Mouse (Mus musculus) right cerebral cortex, adult 2 months (tissue): ENCODE measurements at regions not wholly inside any gene's neighbourhood (a gene's known extent, or its start where the extent isn't known, plus 50 kb on each side); places are given as distances from the start of the nearest gene placed in this dataset.

Experiments used
- DNase-seq, 2 experiments: peaks; one replicate each; pipeline ENCODE4 v3.0.0; 2021 to 2022; ENCODE audit warnings: low spot score in 2 of 2

DNA sequence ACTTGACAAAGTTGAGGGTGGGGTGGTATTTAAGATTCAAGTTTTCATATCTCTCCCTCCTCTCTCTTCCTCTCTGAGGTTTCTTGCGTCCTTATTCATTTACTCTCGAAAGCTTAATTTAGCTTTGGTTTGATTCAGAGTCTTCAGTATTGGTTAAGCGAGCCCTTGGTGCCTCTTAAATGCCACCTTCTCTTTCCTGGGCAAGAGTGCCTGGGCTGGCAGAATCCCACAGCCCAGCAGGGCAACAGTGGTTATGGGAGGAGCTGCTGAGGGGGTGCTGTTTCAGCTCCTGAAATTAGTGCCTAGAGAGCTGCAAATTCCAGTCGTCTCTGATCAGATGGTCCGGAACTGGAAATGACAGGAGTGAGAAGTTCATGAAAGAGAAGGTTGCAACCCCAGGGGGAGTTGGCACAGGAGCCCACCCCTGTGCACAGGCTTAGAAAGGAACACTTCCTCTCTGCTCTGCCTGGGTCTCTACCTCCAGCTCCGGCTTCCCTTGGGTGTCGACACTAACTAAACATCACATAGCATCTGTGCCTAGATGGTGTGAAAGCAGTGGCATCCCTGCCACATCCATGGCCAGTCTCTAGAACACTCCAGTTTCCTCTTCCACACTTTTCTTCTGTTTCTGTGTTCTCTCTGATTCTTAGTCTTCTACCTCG is 125.2 kb upstream of the Tent5a start:
- DNase-seq, result no peak

DNA sequence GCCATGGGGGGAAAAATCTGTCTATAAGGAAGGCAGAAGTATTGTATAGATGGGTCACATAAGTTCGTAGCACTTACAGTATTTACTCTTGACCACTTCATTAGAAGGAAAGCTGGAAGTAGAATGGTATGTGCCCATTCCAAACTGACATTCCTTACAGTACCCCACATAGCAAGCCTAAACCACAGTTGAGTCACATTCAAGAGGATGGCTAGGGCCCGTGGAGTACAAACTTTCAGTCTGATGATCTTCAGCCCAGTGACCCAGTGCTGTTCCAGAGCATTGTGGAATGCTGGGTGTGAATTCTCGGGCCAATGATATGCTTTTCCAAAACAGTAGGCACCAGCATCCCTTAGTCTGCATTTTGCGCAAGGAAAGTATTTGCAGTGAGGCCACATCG is 124.2 kb upstream of the Tent5a start:
- DNase-seq, result no peak

DNA sequence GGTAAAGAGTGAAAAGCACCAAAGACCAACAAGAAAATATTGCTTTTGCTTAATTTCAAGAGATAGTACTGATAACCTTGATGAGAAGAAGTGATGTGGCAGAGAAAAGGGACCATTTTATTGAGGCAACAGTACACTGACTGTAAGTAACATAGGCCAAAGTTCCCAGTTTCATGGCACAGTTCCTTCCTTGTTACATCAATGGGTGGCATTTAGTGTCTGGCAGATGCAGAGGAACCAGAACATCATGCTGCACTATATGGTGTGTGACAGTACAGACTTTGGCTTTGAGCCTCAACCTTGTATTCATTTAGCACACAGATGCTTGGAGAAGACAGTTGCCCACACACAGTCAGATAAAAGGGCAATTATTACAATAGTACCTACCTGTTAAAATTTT is 123.7 kb upstream of the Tent5a start:
- DNase-seq, result no peak

DNA sequence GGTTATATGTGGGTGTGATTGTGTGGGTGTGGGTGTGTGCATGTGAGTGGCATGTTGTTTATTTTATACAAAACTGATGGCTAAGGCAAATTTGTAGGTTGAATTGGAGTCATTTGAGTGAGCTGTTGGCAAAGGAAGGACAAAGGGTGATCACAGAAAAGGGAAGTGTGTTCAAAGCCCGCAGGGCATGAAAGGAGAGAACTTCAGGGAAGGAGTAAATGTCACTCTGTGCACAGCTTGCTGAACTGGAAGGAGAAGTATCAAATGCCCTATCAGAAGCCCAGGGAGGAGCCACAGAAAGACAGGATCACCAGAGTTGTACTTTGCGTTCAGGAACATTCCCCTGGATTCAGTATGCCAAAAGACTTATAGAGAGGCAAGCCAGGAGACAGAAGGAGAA is 122.3 kb upstream of the Tent5a start:
- no peak for DNase-seq

DNA sequence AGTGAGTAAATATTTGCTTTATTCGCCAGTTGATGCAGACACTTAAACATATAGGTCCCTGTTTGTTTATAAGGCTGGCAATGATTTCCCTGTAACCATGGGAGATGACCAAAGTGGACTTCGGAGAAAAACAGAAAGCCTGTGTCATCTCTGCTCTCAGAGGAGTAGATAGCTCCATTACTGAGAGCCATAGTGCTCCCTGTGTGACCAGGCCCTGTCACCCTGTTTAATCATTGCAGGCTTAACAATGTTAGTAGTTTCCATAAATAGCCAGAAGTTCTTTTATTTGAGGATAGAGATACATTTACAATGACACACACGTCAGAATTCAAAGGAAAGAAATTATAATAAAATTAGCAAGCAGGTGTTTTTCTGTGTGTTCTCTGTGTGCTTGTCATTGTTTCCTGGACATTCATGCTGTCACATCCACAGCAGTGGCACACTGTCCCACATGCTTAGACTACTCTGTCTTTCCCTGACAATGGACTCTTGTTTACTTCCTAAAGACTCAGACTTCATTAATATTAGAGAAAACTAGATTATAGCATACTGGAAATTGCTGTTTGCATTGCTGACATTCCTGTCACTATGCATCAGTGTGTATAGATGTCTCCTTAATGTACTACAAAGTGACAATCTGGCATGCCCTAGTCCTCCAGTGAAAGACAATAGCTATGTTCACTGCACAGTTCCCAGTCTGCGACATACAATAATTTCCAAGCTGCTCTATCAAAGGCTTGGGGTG is 115.8 kb upstream of the Tent5a start:
- DNase-seq, result no peak

DNA sequence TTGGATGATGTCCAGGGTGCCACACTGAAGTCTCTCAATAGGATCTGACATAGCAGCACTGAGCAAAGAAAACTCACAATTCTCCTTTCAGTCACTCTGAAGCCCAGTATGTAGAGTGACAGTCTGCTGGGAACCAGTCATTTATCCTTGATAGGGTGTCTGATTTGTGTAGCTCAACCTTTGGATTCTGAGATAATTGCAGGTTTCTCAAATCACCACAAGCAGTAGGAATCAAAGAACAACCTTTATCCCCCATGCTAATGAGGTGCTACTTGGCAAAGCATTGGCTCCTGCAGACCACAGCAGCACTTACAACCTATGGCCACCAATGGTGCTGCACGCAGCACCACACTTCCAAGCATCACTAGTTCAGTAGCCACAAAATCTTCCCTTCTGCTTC is 112.5 kb upstream of the Tent5a start:
- DNase-seq, result no peak

DNA sequence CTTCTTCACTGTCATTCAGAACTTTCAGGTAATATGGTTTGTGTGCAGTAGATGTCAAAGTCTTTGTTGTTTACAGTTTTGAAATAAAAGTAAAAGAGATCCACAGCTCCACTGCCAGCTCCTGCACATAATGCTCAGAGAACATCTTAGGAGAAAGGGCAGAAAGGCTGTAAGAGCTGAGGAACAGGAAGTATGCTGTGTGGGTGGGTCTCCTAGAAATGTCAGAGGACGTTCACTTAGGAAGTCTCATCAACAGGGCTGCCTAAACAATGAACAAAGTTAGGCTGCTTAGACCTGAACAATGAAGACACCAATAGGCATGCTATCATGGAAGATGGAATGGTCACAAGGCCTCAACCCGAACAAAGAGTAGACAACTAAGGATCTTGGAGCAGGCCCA is 105.1 kb upstream of the Tent5a start:
- no peak for DNase-seq

DNA sequence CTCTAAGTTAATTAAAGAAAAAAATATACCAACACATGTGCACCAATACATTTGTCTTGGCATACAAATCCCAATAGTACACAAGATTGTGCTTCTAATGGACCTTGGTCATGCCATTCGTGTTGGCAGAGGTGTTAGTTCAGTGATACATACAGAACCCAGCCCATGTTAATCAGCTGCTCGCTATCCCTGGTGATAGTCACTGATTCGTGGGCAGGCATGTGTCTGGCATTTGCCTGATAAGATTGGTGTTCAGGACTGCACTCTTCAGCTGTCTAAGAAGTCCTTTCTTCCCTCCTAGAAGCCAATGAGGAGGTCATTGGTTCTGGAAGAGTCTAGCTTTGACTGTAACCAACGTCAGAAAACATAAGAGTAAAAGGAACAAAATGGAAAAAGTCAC is 99.7 kb upstream of the Tent5a start:
- no peak for DNase-seq

DNA sequence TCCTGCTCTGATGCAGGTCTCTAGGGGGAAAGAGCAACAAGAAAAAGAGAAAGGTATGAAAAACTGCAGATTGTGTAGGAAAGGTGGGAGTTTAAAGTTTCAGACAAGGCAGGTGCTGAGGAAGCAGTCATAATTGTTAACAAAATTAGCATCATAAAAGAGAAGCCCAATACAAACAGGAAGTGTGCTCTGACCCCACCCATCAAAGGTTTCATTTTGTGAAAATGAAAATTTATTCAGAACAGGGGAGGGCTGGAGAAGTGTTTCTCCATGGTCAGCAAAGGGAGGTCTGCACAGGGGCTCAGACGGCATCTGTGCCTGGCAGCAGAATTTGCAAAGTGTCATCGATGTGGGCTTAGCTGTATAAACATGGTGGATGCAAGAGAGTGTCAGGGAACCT is 96.8 kb upstream of the Tent5a start:
- no peak for DNase-seq

DNA sequence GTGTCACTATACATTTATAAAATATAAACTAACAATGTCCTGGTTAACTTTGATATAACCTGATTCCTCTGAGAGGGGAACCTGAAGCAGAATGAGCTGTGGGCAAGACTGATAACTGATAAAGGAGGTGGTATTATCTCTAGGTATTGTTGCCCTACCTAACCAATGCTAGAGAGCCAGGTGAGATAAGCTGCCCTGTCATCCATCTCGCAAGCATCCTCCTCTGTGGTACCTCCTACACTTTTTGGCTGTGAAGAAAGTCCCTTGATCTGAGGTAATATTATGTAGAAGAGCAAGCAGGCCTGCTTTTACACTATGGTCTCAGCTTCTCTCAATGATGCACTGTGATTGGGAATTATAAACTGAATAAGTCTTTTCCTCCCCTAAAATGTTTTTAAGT is 87.2 kb upstream of the Tent5a start:
- DNase-seq, result no peak

DNA sequence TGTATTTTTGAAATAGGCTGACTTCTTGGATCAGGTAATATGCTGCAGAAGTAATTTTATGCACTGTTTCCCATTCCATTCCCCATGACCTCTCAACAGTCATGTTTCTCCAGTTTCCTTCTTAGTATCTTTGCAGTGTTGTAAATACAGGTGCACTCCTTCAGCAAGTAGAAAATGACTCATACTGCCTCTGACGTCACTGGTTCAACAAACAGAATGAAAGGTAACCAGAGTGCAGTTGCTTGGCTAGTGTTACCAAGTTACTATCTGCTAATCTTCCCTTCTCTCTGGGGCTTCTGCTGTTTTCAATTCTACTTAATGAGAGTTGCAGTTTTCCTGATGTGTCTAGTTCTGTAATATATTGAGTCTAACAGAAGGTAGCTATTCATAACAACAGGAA is 86.7 kb upstream of the Tent5a start:
- no peak for DNase-seq

DNA sequence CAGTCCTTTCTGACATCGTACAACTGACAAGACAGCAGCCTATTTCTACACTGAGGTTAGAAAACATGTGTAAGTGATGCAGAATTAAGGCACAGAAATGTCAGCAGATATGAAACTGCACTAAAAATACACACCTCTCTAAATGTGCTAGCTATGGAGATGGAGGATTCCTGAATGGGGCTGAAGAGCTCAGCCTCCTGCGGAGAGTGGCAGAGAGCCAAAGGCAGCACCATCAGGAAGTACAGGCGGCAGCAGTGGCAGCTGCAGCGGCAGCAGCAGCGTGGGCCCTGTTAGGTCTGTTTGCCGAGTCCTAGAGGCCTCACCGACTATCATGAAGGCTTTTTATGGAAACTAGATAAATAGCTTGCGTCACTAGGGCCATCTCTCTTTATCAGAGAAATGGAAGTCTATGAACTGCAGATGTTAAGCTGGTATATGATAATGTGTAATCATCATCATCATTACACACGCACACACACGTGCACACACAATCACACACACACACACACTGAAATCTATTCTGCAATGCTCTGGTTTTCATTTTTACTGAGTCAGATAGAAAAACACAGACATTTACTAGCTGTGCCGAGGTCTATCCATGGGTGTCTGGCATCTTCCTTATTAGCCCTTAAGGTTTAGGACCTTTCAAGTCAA is 83.6 kb upstream of the Tent5a start:
- peak; percentile 71 to 75 for DNase-seq

DNA sequence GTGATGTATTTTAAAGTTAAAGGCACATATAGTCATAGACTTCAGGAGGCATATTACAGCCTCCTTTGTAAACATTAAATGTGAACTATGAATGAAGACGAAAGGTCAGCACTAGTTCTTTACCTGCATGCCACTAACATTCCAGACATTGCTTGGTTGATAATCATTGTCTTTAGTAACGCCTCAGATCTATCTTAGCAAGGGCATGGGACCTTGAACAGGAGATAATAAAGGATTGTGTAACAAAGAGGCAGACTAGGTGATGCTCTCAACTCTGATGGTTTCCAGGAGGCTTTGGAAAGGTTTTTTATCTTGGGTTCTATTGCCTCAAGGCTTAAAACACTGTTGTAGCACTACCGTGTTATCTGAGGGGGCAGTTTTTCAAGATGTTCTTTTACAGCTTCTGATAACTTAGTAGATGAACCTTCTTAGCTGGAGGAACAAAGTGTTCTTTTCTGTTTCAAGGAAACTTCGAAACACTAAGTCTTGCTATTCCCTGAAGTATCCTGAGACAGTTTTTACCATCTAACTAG is 82.9 kb upstream of the Tent5a start:
- no peak for DNase-seq

DNA sequence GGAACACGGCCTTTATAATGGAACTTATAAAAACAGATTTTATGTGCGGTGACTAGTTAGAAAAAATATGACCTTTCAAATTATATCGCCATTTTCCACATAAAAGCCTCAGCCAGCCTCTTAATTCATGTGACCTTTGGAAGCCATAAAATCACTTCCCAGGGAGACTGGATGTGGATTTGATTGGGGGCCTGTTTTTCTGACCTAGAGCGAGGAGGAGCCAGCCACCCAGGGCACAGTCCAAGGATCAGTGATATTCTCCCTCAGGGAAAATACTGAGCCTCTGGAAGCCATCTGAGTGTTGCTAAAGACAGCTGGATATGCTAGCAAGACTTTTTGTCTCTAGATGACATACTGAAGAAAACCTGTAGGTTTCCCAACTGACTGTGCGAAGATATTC is 81.3 kb upstream of the Tent5a start:
- DNase-seq, result no peak

DNA sequence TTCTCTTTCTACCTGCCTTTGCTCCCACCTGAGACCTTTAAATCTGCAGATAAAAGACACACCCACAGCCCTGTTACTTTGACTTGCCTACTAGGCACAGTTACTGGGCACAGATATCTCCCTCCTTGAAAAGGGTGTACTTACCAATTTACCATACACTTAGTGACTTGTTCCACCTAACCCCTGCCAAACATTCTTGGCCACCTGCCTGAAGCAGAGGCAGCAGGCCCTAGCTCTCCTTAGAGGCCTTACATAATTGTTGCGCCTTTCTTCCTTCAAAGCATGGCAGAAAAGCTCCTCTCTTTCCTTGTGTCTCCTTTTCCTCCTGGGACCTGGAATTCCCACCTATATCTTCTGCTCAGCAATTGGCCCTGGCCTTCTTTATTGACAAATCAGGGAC is 80.4 kb upstream of the Tent5a start:
- DNase-seq, result no peak

DNA sequence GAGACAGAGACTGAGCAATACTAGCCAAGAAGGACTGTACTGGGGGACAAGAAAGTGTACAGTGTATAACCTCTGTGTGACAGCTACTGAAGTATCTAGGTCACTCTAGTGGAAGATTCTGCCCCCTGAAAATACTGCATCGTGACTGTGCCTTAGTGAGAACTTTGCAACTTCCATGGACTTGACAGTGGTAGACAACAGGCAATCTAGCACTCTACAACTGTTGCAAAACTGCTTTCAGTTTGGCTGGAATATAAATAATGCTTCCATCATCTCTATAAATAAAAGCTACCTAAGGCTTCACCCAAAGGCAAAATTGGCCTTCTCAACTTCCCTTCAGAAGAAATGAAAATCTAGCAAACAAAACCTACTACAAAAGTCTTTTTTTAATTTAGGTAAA is 74.6 kb upstream of the Tent5a start:
- no peak for DNase-seq

DNA sequence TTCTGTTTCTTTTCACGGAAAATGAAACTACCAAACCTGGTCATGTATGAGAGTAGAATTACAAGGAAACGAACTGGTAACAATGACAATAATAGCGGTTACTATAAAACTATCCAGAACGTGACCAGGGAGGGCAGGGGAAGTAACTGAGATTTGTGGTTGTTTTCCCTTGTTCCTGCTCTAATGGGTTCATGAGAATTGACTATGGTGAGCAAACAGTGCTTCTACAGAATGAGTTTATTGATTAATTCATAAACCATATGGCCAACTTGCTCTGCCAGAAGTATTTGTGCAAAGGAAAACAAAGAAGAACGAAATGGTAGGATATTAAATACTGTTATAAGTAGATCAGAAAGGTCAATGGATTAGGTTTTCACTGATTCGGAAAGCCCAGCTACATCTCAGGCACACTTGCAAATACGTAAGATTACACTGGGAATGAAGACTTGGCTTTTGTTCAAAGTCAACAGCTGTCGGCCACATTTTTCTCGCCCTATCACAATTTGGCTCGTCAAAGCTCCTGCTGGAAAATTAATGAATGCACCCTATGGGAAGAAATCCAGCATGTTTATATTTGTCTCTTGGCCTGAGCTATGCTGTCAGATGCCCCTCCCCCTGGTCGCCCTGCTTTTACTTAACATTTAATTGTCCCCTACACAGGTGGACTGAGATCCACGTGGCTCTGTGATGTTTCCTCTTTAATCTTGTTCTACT is 73.6 kb upstream of the Tent5a start:
- no peak for DNase-seq

DNA sequence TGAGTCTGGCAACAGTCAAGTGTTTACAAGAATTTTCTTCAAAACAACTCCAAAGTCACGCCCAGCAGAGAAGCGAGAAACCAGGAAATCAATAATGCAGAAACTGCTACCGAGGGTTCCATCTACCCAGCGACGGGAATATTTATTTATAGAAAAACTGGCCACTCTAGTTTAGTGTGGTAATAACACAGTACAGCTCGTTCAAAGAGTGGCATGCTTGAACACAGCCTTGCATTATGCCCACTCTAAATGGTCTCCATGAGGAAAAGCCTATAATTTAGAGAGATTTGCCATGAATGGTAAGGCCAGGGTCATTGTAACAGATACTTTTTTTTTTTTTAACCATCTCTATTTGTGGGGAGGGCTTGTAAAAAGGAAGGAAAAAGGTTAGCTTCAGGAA is 67.8 kb upstream of the Tent5a start:
- no peak for DNase-seq

DNA sequence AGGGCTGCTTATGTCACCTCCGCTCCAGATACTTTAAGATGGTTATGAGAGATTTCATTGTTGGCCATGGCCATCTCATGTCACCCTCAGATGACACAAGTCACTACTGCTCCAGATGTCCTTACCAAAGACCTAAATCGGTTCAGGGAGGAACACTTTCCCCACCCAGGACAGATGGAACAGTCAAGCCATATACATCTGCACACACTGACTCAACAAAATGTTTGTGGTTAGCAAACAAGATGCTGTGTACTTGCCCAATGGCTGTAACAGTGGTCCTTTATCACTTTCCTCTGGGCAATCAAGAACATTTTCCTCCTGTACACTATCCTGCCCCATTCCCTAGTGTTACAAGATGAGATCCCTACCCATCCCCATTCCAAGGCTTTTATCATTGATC is 64.1 kb upstream of the Tent5a start:
- no peak for DNase-seq

DNA sequence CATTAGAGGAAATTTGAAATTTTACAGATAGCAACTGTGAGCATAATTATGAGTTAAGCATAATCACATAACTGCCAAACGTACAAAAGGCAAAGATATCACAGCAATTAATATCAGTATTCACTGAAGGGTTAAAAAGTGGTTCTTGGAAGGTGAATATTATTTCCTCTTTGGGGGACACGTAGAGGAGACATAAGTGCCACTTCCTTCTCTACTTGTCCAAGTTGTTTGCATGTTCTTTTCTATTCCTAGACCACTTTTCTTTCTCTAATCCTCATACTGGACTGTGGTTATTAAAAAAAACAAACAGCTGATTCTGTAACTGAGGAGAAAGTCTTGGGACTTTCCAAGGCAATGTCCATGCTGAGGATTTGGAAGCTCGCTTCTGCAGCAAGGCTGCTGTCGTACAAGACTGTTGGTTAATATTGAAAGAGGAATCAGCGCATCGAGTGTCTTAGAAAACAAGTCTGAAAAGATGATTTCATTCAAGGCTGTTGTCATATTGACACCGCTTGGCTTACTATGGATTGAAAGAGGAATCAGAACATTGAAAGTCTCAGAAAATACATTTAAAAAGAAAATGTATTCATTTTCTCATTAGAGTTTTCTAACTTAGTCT is 61.7 kb upstream of the Tent5a start:
- DNase-seq, result no peak

DNA sequence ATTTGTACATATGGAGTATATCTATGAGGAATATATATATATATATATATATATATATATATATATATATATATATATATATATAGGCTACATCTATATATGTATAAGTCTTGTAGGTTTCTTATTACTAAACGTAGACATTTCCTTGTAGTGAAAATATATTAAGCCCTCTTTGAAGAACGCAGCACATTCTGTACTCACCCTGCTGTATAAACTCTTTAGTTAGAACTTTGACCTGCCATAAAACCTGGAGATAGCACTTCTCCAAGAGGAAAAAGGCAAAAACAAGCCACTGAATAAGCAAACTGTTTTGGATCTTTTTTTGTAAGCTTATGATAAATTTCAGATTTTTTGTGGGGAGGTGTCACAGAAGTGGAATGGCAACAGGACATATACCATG is 55.3 kb upstream of the Tent5a start:
- no peak for DNase-seq

DNA sequence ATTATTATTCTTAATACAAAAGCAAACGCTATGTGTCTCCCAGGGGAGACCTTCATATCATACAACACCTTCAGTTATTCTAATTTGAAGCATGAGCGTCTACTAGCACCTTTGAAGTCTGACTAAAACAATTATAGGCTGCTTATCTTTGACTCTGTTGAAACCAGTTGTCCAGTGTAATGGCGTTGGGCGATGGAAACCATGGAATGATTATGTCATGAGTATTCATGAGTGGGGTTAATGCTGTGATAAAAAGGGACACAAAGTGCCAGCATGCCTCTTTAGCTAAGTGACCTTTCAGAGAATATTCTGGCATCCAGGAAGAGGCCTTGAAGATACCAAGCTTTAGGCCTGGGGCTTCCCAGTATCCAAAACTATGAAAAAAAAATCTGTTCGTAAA is 53.6 kb upstream of the Tent5a start:
- no peak for DNase-seq
